Mouse (Mus musculus) liver, embryonic 14.5 days (tissue): ENCODE results near the gene Erich2. TPM values are rescaled to one million over a fixed set of nuclear protein-coding genes. Genes with fewer than 3 reads are reported as not detected.

Source experiments
- ATAC-seq: fragments of 200-750 bp; cut with Nextera tagmentation; 2 replicates; pipeline ENCODE4 v1.8.0; 2017; ENCODE audit warnings: moderate number of reproducible peaks, mild to moderate bottlenecking, moderate library complexity; ENCODE audit not compliant: insufficient read depth
- DNase-seq, 3 experiments: peaks; one replicate each; pipeline ENCODE4 v3.0.0-alpha.2; 2012 to 2013; ENCODE audit warnings: low read depth in 3 of 3, low spot score in 3 of 3
- H3K27ac ChIP-seq: fragments of 300-500 bp; sonication (generic); 2 replicates; pipeline ENCODE4 v1.5.1; 2014; ENCODE audit warnings: moderate library complexity, mild to moderate bottlenecking, control low read depth, inconsistent platforms
- H3K27me3 ChIP-seq: fragments of 300-500 bp; sonication (generic); 2 replicates; pipeline ENCODE4 v1.6.1; 2014; ENCODE audit warnings: mild to moderate bottlenecking, low read length, moderate library complexity; ENCODE audit not compliant: control insufficient read depth, insufficient read depth
- H3K36me3 ChIP-seq: fragments of 300-500 bp; sonication (generic); replicated peaks from 2 replicates; pipeline ENCODE4 v1.6.1; 2014; ENCODE audit warnings: low read depth; ENCODE audit not compliant: control insufficient read depth, insufficient read depth
- H3K4me1 ChIP-seq, 2 experiments: fragments of 200-500 bp in 1 of 2; fragments of 300-500 bp in 1 of 2; sonication (generic) in 1 of 2; replicated peaks; 2 replicates each; pipeline ENCODE4 v1.6.1; 2012 to 2014; ENCODE audit warnings: antibody characterized with exemption in 1 of 2, inconsistent platforms in 1 of 2, low read length in 1 of 2; ENCODE audit not compliant: control insufficient read depth in 2 of 2, insufficient read depth in 2 of 2
- H3K4me2 ChIP-seq: fragments of 300-500 bp; sonication (generic); 2 replicates; pipeline ENCODE4 v1.6.1; 2014; ENCODE audit warnings: low read depth, mild to moderate bottlenecking, control low read depth, moderate library complexity
- H3K4me3 ChIP-seq, 2 experiments: fragments of 200-500 bp in 1 of 2; fragments of 300-500 bp in 1 of 2; sonication (generic) in 1 of 2; 2 replicates each; pipeline ENCODE4 v1.5.1; 2012 to 2014; ENCODE audit warnings: low read depth in 2 of 2, low read length in 2 of 2, mild to moderate bottlenecking in 2 of 2, control low read depth in 1 of 2, inconsistent platforms in 1 of 2, moderate library complexity in 1 of 2; ENCODE audit not compliant: insufficient read depth in 1 of 2
- H3K9ac ChIP-seq: fragments of 300-500 bp; sonication (generic); replicated peaks from 2 replicates; pipeline ENCODE4 v1.6.1; 2014; ENCODE audit warnings: mild to moderate bottlenecking, control low read depth, moderate library complexity
- H3K9me3 ChIP-seq: fragments of 300-500 bp; sonication (generic); 2 replicates; pipeline ENCODE4 v1.6.1; 2016; ENCODE audit warnings: low read length, mixed read lengths; ENCODE audit not compliant: control insufficient read depth
- CTCF ChIP-seq: IDR thresholded peaks from 2 replicates; pipeline ENCODE4 v1.5.1; 2016; ENCODE audit warnings: antibody characterized with exemption, low read depth, control low read depth
- EP300 ChIP-seq: IDR thresholded peaks from 2 replicates; pipeline ENCODE4 v1.6.1; 2016; ENCODE audit warnings: antibody characterized with exemption, low read depth
- WGBS: fragments of 180-500 bp; shearing (Covaris S2); extraction: QIAGEN DNeasy Blood & Tissue Kit; methylation state at CpG from one replicate; pipeline ENCODE4 v1.1.7; 2014; ENCODE audit not compliant: insufficient replicate concordance; 5-methylcytosine and 5-hydroxymethylcytosine counted together
- polyA plus RNA-seq, 2 experiments: library from polyadenylated mRNA; depleted of rRNA in 1 of 2; stranded (reverse) in 1 of 2; unstranded in 1 of 2; fragments of >200 nt; fragmentation: Nextera tagmentation in 1 of 2; extraction: Ambion mirVana in 1 of 2; gene quantifications; 2 replicates each; pipeline versions ENCODE4 v1.2.1 to v1.2.3; 2012 to 2014

Erich2 gene
- polyA plus RNA-seq, 2 experiments, result not detected

DNA sequence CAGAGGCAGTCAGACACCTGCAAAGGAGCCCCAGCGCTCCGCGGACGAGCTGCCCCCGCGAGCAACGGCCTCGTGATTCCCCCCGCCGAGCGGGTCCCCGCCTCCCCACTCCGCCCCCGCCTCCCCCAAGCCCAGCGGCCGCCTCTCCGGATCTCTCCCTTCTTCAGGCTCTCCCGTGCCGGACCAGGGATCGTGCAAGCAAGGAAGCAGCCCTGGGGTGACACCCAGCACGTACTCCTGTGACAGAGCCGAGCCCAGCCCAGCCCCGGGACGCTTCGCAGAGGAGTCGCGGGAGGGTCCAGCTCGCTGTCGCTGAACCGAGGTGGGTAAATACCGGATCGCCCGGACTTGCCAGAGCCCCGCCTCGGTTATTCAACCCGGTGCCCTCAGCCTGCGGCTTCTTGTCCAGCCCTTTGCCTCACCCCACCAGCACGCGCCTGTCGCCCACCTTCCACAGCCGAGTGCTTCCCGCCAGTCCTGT is 53.4 kb downstream of the Erich2 start:
- no peak overlapping the region for H3K27ac ChIP-seq
- TF ChIP-seq EP300, result no peak
- TF ChIP-seq CTCF, result no peak
- no peak overlapping the region for H3K4me3 ChIP-seq
- ATAC-seq, result no peak
- WGBS, result 2% methylated on average over 40 of the region's 42 CpGs
- H3K9me3 ChIP-seq, result no peaks in the 10 kb centered on the region
- no peaks in the 10 kb centered on the region for H3K36me3 ChIP-seq
- H3K4me2 ChIP-seq, result no peak overlapping the region
- DNase-seq, result no peak
- H3K27me3 ChIP-seq, result peaks cover 83% of the 10 kb centered on the region
- H3K4me1 ChIP-seq, result no peaks in the 10 kb centered on the region
- no peak overlapping the region for H3K9ac ChIP-seq

DNA sequence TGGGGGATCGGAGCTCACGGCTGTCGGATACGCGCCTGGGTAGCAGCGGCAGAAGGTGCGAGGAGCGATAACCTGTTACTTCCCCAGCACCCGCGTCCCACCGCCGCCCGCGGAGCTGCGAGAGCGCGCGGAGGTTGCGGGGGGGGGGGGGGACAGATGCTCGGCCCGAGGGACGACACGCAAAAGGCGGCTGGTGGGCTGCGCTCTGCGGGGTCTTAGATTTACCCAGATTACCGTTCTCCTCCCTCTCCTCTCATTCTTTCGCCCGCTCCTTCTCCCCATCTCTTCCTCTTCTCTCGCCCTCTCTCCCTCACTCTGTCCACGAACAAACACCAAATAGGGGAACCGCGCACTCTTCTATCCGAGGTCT is 54.0 kb downstream of the Erich2 start:
- DNase-seq (no peak), ATAC-seq (no peak)
- H3K9me3 ChIP-seq, result no peaks in the 10 kb centered on the region
- no peak overlapping the region for H3K4me2 ChIP-seq
- H3K4me1 ChIP-seq, result no peaks in the 10 kb centered on the region
- no peaks in the 10 kb centered on the region for H3K36me3 ChIP-seq
- H3K27me3 ChIP-seq, result peaks cover 88% of the 10 kb centered on the region
- 1% methylated on average over 32 of the region's 34 CpGs for WGBS
- H3K27ac ChIP-seq, result no peak overlapping the region
- no peak overlapping the region for H3K9ac ChIP-seq
- no peak for TF ChIP-seq EP300
- H3K4me3 ChIP-seq, result no peak overlapping the region

GRCm38 (mm10) chr2:70562981-70563671 is 54.5 kb downstream of the Erich2 start:
- no peak overlapping the region for H3K4me3 ChIP-seq
- no peak overlapping the region for H3K4me2 ChIP-seq
- H3K9ac ChIP-seq, result no peak overlapping the region
- H3K27ac ChIP-seq, result no peak overlapping the region
- no peaks in the 10 kb centered on the region for H3K36me3 ChIP-seq
- H3K4me1 ChIP-seq, result no peaks in the 10 kb centered on the region
- DNase-seq (no peak), ATAC-seq (no peak)
- no peaks in the 10 kb centered on the region for H3K9me3 ChIP-seq
- no peak for TF ChIP-seq EP300
- no peak for TF ChIP-seq CTCF
- H3K27me3 ChIP-seq, result peaks cover 93% of the 10 kb centered on the region
- 3% methylated on average over 40 of the region's 40 CpGs for WGBS

DNA sequence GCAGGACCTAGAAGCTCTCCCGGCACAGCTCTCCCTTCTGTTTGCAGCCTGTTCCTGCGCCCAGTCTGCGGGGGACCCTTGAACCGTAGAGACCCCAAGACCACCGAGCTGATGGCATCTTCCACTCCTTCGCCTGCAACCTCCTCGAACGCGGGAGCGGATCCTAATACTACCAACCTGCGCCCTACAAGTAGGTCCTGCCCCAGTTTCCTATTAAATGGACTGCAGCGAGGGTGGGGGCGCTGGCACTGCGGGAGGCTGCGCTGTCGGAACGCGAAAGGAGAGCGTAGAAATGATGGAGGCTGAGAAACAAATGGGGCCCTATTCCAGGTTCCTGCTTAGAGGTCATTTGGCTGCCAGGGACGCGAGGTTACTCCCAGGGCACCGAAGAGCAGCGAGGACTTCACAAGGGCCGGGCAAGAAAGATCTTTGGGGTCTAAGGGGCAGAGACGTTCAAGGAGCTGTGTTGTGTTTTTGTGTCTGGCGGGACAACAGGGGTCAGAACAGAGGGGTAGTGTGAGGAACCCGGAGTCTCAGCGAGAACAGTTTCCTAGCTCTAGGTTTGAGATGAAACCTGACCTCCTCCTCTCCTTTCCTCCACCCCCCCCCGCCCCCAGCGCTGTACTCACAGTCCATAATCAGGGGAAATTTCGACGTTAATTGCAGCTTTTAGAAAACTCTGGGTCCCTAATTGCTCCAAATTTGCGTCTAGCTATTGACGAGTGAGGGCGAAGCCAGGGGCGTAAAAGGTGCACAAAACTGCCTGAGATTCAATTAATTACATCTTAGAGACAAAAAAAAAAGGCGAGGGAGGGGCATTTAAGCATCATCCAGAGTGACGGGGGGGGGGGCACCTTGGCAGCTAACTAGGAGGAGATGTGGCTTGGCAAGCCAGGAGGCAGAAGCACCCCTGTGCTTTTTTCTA is 55.4 kb downstream of the Erich2 start:
- H3K4me3 ChIP-seq, result no peak overlapping the region
- H3K9ac ChIP-seq, result no peak overlapping the region
- H3K36me3 ChIP-seq, result no peaks in the 10 kb centered on the region
- no peaks in the 10 kb centered on the region for H3K9me3 ChIP-seq
- WGBS, result 2% methylated on average over 38 of the region's 38 CpGs
- H3K27me3 ChIP-seq, result peaks cover 99% of the 10 kb centered on the region
- no peak overlapping the region for H3K4me2 ChIP-seq
- no peaks in the 10 kb centered on the region for H3K4me1 ChIP-seq
- TF ChIP-seq CTCF, result no peak
- TF ChIP-seq EP300, result no peak
- no peak overlapping the region for H3K27ac ChIP-seq
- DNase-seq, result no peak
- ATAC-seq, result no peak

- Histone ChIP-seq H3K27ac (no peak overlapping the region), H3K4me3 (no peak overlapping the region)
- ATAC-seq, result no peak
Observed at GRCm38 (mm10) chr2:70564646-70565315, 56.2 kb downstream of the Erich2 start.

More at GRCm38 (mm10) chr2:70564646-70565315, 56.2 kb downstream of the Erich2 start:
- no peak for DNase-seq
- TF ChIP-seq CTCF (no peak), EP300 (no peak)
- 1% methylated on average over 15 of the region's 15 CpGs for WGBS
- peaks cover 99% of the 10 kb centered on the region for H3K27me3 ChIP-seq
- no peak overlapping the region for H3K9ac ChIP-seq
- no peak overlapping the region for H3K4me2 ChIP-seq
- H3K9me3 ChIP-seq, result no peaks in the 10 kb centered on the region
- no peaks in the 10 kb centered on the region for H3K36me3 ChIP-seq
- no peaks in the 10 kb centered on the region for H3K4me1 ChIP-seq
